Mouse (Mus musculus): Measurements from ENCODE around the gene Cdc42ep4. TPM values are rescaled to one million over a fixed set of nuclear protein-coding genes. Genes with fewer than 3 reads are reported as not detected.

Gene Cdc42ep4
- total and polyA plus RNA-seq, 2 experiments from 2014 or later: 75.4 to 102 TPM

GRCm38 (mm10) chr11:113726994-113727888 lies 24.4 kb downstream of the Cdc42ep4 start:
- H3K9ac ChIP-seq: no peak overlapping the region
- H3K9me3 ChIP-seq (ENCODE audit: low read length): no peaks in the 10 kb centered on the region
- H3K36me3 ChIP-seq (ENCODE audit: insufficient read depth): peaks cover 33% of the 10 kb centered on the region
- no peak overlapping the region for H3K4me2 ChIP-seq (ENCODE audit: low read depth)
- H3K4me1 ChIP-seq (ENCODE audit: insufficient read depth): peaks cover 5% of the 10 kb centered on the region; the same call in 1 of the 2 replicates
- ATAC-seq (no peak), DNase-seq (no peak)
- H3K27me3 ChIP-seq (ENCODE audit: insufficient read depth, low read length): no peaks in the 10 kb centered on the region
- H3K27ac ChIP-seq (ENCODE audit: low read depth, low read length): no peak overlapping the region
- WGBS: 55% methylated on average over 14 of the region's 14 CpGs
- no peak overlapping the region for H3K4me3 ChIP-seq (ENCODE audit: low read depth, low read length)
- TF ChIP-seq CTCF (IDR thresholded peaks at IDR 0.05; ENCODE audit: low read depth): no peak

GRCm38 (mm10) chr11:113725235-113726048 lies 26.2 kb downstream of the Cdc42ep4 start:
- DNase-seq (peak; percentile 49), ATAC-seq (peak; percentile 38; the same call in 1 of the 2 replicates)
- no peaks in the 10 kb centered on the region for H3K9me3 ChIP-seq (ENCODE audit: low read length)
- no peak for TF ChIP-seq CTCF (IDR thresholded peaks at IDR 0.05; ENCODE audit: low read depth)
- no peak overlapping the region for H3K4me2 ChIP-seq (ENCODE audit: low read depth)
- H3K27me3 ChIP-seq (ENCODE audit: insufficient read depth, low read length): no peaks in the 10 kb centered on the region
- 53% methylated on average over 4 of the region's 4 CpGs for WGBS
- H3K9ac ChIP-seq: no peak overlapping the region
- no peak overlapping the region for H3K4me3 ChIP-seq (ENCODE audit: low read depth, low read length)
- H3K27ac ChIP-seq (ENCODE audit: low read depth, low read length): no peak overlapping the region
- H3K36me3 ChIP-seq (ENCODE audit: insufficient read depth): peaks cover 33% of the 10 kb centered on the region
- peaks cover 5% of the 10 kb centered on the region; the same call in 1 of the 2 replicates for H3K4me1 ChIP-seq (ENCODE audit: insufficient read depth)

- no peaks in the 10 kb centered on the region for H3K27me3 ChIP-seq (ENCODE audit: insufficient read depth, low read length)
- DNase-seq: peak; percentile 63
- H3K27ac ChIP-seq (ENCODE audit: low read depth, low read length): no peak overlapping the region
- H3K9me3 ChIP-seq (ENCODE audit: low read length): no peaks in the 10 kb centered on the region
- H3K4me2 ChIP-seq (ENCODE audit: low read depth): no peak overlapping the region
- peaks cover 5% of the 10 kb centered on the region; the same call in 1 of the 2 replicates for H3K4me1 ChIP-seq (ENCODE audit: insufficient read depth)
- no peak overlapping the region for H3K4me3 ChIP-seq (ENCODE audit: low read depth, low read length)
- 63% methylated on average over 14 of the region's 14 CpGs for WGBS
- peak; percentile 59 for ATAC-seq
- TF ChIP-seq CTCF (IDR thresholded peaks at IDR 0.05; ENCODE audit: low read depth): no peak
- H3K9ac ChIP-seq: no peak overlapping the region
- H3K36me3 ChIP-seq (ENCODE audit: insufficient read depth): peaks cover 12% of the 10 kb centered on the region; the same call in 1 of the 2 replicates
Observed at GRCm38 (mm10) chr11:113722405-113723090, 29.1 kb downstream of the Cdc42ep4 start.

- H3K4me3 ChIP-seq (ENCODE audit: low read depth, low read length): no peak overlapping the region
- H3K4me2 ChIP-seq (ENCODE audit: low read depth): no peak overlapping the region
- 74% methylated on average over 16 of the region's 16 CpGs for WGBS
- H3K9ac ChIP-seq: no peak overlapping the region
- H3K27me3 ChIP-seq (ENCODE audit: insufficient read depth, low read length): no peaks in the 10 kb centered on the region
- no peaks in the 10 kb centered on the region for H3K36me3 ChIP-seq (ENCODE audit: insufficient read depth)
- DNase-seq: no peak
- no peak overlapping the region for H3K27ac ChIP-seq (ENCODE audit: low read depth, low read length)
- ATAC-seq: no peak
- H3K4me1 ChIP-seq (ENCODE audit: insufficient read depth): no peaks in the 10 kb centered on the region
- TF ChIP-seq CTCF (IDR thresholded peaks at IDR 0.05; ENCODE audit: low read depth): no peak
- H3K9me3 ChIP-seq (ENCODE audit: low read length): no peaks in the 10 kb centered on the region
Observed at GRCm38 (mm10) chr11:113717767-113718424, 33.8 kb downstream of the Cdc42ep4 start.

GRCm38 (mm10) chr11:113716132-113716531 lies 35.5 kb downstream of the Cdc42ep4 start:
- no peak overlapping the region for H3K27ac ChIP-seq (ENCODE audit: low read depth, low read length)
- no peaks in the 10 kb centered on the region for H3K4me1 ChIP-seq (ENCODE audit: insufficient read depth)
- ATAC-seq (no peak), DNase-seq (no peak)
- H3K4me2 ChIP-seq (ENCODE audit: low read depth): no peak overlapping the region
- no peak overlapping the region for H3K4me3 ChIP-seq (ENCODE audit: low read depth, low read length)
- 93% methylated on average over 2 of the region's 2 CpGs for WGBS
- H3K27me3 ChIP-seq (ENCODE audit: insufficient read depth, low read length): no peaks in the 10 kb centered on the region
- no peaks in the 10 kb centered on the region for H3K9me3 ChIP-seq (ENCODE audit: low read length)
- no peak overlapping the region for H3K9ac ChIP-seq
- no peak for TF ChIP-seq CTCF (IDR thresholded peaks at IDR 0.05; ENCODE audit: low read depth)
- H3K36me3 ChIP-seq (ENCODE audit: insufficient read depth): no peaks in the 10 kb centered on the region

GRCm38 (mm10) chr11:113715078-113715674 lies 36.5 kb downstream of the Cdc42ep4 start:
- no peak; the same call in 1 of the 2 replicates for TF ChIP-seq CTCF (IDR thresholded peaks at IDR 0.05; ENCODE audit: low read depth)
- ATAC-seq: no peak
- Histone ChIP-seq H3K9me3 (ENCODE audit: low read length) (no peaks in the 10 kb centered on the region), H3K36me3 (ENCODE audit: insufficient read depth) (no peaks in the 10 kb centered on the region), H3K4me3 (ENCODE audit: low read depth, low read length) (no peak overlapping the region), H3K4me1 (ENCODE audit: insufficient read depth) (peaks cover 6% of the 10 kb centered on the region; the same call in 1 of the 2 replicates), H3K4me2 (ENCODE audit: low read depth) (no peak overlapping the region), H3K27ac (ENCODE audit: low read depth, low read length) (no peak overlapping the region), H3K27me3 (ENCODE audit: insufficient read depth, low read length) (no peaks in the 10 kb centered on the region), H3K9ac (no peak overlapping the region)
- 76% methylated on average over 7 of the region's 7 CpGs for WGBS
- DNase-seq: no peak

All from forebrain, postnatal 0 days (tissue).